Mouse (Mus musculus): ENCODE data around the gene Acyp1. TPM values are rescaled to one million over a fixed set of nuclear protein-coding genes. Genes with fewer than 3 reads are reported as not detected.

Acyp1 gene
- total RNA-seq, 2 experiments from 2014 or later = 26.9 to 31.7 TPM

DNA sequence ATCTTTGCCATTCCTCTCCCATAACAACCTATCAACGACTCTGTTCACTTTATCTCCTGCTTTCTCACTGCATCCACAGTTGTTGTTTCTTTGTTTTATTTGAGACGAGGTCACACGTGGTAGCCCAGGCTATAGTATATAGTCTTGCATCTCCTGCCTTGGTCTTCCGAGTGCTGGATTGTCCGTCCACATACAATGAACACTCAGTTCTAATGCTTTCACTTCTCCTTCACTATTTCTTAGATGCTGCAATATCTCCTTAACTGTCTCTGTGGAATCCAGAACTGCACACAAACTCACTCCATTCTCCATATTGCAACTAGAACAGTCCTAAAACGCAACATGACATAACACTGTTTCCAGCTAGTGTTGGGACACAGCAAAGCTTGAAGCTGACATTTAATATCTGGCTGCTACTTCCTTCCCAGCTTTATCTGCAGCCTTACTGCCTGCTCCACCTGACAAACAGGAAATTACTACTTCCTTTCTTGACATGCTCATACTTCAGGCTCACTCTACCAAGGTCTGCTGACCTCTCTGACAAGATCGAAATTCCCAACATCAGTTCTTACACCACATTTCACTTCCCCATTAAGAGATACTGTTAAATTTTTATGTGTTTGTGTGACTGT lies 31.1 kb downstream of the Acyp1 start:
- no peak overlapping the region for H3K4me3 ChIP-seq
- no peak overlapping the region for H3K27ac ChIP-seq
- DNase-seq (ENCODE audit: low spot score in 2 of 2) = no peak
- TF ChIP-seq CTCF (conservative IDR thresholded peaks at IDR 0.05) = no peak

DNA sequence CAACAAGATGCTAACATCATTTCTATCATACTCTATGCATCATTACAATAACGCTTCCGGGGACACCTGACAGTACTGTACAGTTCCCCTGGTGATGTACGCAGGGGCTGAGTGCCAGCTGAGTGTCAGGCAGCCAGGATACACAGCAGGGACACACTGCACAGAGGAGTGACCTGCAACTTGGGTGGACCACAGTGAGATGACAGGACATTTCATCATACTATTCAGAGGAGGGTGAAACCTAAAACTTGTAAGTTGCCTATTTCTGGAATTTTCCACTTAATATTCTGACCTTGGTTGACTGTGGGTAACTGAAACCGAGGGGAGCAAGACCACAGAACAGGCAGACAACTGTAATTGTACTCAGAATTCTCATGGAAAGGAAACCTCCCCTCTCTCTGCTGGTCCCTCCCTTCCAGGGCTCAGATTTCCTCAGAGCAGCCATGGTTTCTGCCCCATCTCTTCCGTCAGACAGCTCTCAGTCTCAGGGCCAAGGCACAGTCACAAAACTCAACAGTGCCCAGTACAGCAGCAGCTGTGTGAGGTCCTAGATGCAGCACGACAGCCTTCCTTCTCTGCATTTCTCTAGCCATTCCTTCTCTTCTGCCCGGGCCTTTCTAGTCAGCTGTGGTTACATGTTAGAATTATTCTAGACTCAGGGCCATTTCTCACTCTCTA lies 32.0 kb downstream of the Acyp1 start:
- no peak for TF ChIP-seq CTCF (conservative IDR thresholded peaks at IDR 0.05)
- Histone ChIP-seq H3K4me3 (no peak overlapping the region), H3K27ac (no peak overlapping the region)
- DNase-seq (ENCODE audit: low spot score in 2 of 2) = no peak

DNA sequence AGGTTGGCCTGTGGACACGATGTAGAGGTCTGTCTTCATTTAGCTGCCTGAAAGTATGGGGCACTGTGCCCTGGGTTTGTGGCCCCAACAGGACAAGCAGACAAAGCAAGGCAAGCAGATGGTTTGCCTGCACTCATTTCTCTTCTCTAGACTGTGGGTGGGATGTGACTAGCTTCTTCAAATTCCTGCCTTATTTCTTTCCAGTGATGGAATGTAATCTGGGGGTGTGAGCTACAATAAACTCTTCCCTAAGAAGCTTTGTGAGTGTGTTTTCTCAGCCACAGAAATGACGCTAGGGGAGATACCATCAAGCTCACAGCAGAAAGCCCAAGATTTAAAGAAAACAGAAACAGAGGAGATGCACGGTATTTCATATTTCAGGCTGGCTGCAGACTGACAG lies 36.2 kb downstream of the Acyp1 start:
- TF ChIP-seq CTCF (conservative IDR thresholded peaks at IDR 0.05) = no peak
- no peak for DNase-seq (ENCODE audit: low spot score in 2 of 2)
- Histone ChIP-seq H3K27ac (no peak overlapping the region), H3K4me3 (no peak overlapping the region)

DNA sequence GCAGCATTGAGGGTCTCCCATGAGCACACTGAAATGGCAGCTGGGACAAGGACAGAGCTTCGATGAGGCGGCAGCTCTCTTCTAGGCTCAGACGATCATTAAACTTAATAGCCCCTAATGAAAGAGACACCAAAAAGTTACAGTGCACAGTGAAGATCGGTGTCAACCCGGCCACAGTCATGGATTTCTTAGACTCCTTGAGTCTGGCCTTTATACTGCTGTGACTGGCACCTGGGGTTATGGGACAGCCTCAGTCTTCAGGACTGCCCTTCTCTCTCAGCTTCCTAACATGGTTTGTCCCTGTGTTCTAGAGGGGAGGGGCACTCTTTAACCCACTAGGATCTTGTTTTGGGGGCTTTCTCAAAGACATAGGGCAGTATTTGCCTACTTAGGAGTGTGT lies 50.7 kb downstream of the Acyp1 start:
- Histone ChIP-seq H3K4me3 (no peak overlapping the region), H3K27ac (no peak overlapping the region)
- no peak for TF ChIP-seq CTCF (conservative IDR thresholded peaks at IDR 0.05)
- no peak for DNase-seq (ENCODE audit: low spot score in 2 of 2)

DNA sequence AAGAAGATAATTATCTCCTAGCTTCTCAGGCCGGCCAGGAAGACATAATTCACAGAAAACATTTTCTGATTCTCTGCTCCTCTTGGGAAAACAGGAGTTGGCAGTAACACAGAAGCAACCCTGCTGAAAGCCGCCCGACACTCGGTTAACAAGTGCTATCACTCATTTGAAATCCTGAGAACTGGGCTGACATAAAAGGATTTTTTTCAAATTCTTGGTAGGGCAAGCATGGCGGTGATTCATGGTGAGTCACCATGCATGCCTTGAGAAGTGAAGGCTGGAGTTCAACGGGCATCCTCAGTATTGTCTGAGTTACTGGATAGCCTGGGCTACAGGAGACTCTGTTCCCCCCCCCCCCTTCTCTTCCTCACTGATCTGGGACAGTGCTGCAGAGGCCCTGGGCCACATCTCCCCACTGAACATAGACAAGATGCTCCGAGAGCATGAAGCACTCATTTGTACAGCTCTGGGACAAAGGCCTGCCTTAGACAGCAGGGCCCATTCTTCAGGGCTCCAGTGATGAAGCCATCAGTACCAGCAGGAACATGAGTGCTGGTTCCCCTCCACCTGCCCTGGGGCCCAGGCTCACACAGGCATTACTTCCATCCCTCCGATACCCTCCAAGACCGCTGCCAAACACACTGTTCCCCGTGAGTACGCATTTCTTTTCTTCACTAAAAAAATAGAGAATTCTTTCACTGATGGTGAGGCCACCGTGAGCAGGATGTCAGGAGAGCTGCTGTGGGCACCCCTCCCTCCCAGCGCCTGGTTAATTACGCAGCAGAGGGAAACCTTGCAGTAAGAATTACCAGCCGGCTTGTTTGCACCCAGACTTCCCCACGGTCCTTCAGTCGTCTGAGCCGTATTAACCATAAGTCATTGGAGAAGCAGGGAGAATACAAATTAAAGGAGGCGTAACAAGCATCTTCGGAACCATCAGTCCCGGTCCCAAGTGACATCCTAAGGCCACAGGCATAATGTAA lies 54.6 kb downstream of the Acyp1 start:
- Histone ChIP-seq H3K4me3 (no peak overlapping the region), H3K27ac (no peak overlapping the region)
- no peak for DNase-seq (ENCODE audit: low spot score in 2 of 2)
- no peak for TF ChIP-seq CTCF (conservative IDR thresholded peaks at IDR 0.05)

DNA sequence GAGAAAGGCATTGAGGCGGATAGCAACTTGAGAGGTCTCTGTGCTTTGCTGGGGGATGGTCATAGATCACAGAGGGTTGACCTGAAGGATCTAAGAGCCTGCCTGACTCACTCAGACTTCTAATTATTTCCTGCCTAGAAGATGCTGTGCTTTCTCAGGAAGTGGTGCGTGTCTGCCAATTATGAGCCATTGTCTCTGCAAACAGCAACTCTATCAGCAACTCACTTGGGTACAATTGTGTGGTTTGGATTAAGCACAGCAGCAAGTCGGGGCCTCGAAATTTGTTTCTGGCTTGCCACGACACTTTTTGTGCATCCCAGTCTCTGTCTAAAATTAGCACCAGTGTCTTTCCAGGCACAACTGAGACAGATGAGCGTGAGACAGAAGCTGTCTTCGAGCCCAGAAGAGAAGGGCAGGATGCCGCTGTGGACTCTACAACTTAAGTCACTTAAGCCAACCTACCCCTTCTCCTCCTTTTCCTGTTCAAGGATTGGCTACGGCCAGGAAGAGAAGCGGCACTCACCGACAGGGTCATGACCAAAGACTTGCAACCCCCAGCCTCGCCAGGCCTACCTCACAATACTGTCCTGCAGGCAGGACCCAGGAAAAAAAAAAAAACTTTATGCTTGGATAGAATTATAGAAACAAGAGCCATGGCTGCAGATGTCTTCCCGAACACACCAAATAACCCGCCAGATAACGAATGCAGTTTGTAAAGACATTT lies 60.2 kb downstream of the Acyp1 start:
- no peak overlapping the region for H3K4me3 ChIP-seq
- no peak overlapping the region for H3K27ac ChIP-seq
- no peak for TF ChIP-seq CTCF (conservative IDR thresholded peaks at IDR 0.05)
- peak in 1 of 2 experiments; percentile 22 for DNase-seq (ENCODE audit: low spot score in 2 of 2)

DNA sequence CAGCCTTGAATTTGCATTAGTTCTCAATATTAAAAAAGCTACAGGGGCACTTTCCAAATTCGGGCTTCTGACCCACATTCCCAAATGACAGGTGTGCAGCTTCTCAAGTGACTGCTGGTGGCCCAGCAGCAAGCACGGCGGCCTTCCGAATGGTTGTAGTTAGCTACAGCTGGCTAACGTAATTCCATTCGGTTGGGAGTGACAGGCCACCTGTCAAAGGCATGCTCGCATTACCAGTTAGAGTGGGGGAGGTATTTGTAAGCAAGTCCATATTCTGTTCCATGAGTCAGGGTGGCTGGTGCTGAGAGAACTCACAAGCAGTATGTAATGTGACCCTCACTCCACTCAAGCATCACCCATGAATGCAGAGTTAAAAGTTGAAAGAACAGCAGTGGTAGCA lies 61.0 kb downstream of the Acyp1 start:
- no peak for DNase-seq (ENCODE audit: low spot score in 2 of 2)
- Histone ChIP-seq H3K4me3 (no peak overlapping the region), H3K27ac (no peak overlapping the region)
- no peak for TF ChIP-seq CTCF (conservative IDR thresholded peaks at IDR 0.05)

Small RNAs within 50 kb of the gene (microRNA-seq; reads per million reads assigned to microRNA genes)
- 0.18 to 1.6 reads per million in 2 experiments for gene Mir6938

Other genes with a start within 250 kb of the Acyp1 start
- 1 to 10 TPM; 2.0 to 2.2 TPM for gene Prox2, start 177.7 kb downstream of the Acyp1 start, total RNA-seq (2021)
- gene Dlst, start 177.6 kb downstream of the Acyp1 start, total RNA-seq (2021) = 100 to 1,000 TPM; 145 to 155 TPM
- 10 to 100 TPM; 39.0 to 40.0 TPM for gene Rps6kl1, start 137.2 kb downstream of the Acyp1 start, total RNA-seq (2021)
- 1 to 10 TPM; 4.7 to 5.2 TPM for gene Pgf, start 110.6 kb downstream of the Acyp1 start, total RNA-seq (2021)
- 10 to 100 TPM; 63.5 to 65.3 TPM for gene Eif2b2, start 69.0 kb downstream of the Acyp1 start, total RNA-seq (2021)
- gene Mlh3, start 17.8 kb downstream of the Acyp1 start, total RNA-seq (2021) = 10 to 100 TPM; 19.3 to 19.9 TPM
- 1 to 10 TPM; 1.2 to 1.3 TPM for gene Zc2hc1c, start 153 bp upstream of the Acyp1 start, total RNA-seq (2021)
- 10 to 100 TPM; 34.2 to 35.5 TPM for gene Nek9, start 50.9 kb upstream of the Acyp1 start, total RNA-seq (2021)
- gene Tmed10, start 86.4 kb upstream of the Acyp1 start, total RNA-seq (2021) = 100 to 1,000 TPM; 156 to 166 TPM
- 10 to 100 TPM in 1 of 2 experiments, 1 to 10 TPM in 1; 8.9 to 13.7 TPM for gene Fos, start 185.5 kb upstream of the Acyp1 start, total RNA-seq (2021)

Data from layer of hippocampus, adult 2 months (tissue).